Mouse (Mus musculus): Measurements from ENCODE around the gene Cntrob.

DNA sequence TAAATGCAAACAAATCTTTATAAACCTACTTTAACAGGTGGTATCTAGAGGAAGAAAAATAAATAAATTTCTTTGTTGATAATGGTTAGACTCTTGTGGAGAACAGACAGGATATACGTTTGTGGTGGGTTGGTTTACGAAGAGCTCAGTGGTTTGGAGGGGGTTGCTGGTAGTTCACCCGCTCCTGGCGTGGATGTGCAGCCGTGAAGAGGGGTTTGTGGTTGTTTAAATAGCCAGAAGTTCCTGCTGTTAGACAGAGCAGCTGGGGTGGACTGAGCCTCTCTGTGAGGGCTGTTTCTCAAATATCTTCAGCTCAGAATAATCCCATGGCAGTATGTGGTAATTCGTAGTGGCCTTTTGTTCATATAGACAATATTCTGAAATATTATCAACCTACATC lies 47.9 kb downstream of the Cntrob start:
- TF ChIP-seq EP300 (IDR thresholded peaks at IDR 0.05; ENCODE audit: low read depth) (no peak), CTCF (IDR thresholded peaks at IDR 0.05; ENCODE audit: low read depth) (no peak)
